Mouse (Mus musculus): ENCODE data around the gene Hunk. TPM values are rescaled to one million over a fixed set of nuclear protein-coding genes. Genes with fewer than 3 reads are reported as not detected.
A peak's percentile ranks its signal among the peaks of the same experiment; 100 is the strongest.

The Hunk gene
- polyA plus RNA-seq, 1 experiment from 2014 or later, result 21.2 TPM

DNA sequence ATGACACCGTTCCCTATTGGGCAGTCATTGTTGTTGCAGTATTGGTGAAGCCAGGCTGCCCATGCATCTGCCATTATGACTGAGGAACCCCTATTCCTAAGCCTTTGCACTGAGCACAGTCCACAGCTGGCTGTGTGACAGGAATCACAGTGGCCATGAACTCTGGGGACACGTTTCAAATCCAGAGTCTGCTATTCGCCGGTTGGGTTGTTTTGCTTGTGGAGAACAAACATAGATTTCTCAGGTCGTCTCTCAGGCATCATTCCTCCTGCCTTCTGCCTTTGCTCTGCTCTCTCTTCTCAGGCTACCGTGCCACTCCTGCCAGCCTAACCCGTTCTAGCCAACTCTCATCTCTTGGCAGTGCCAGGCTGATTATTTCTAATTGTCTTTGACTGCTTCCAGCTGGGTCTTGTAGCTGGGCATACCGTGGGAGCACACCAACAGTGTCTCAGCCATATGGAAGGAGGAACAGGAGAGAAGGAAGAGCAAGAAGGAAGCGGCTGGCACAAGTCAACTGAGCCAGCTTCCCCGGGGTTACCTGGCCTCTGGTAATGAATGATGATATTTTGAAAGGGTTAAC is 3.0 kb upstream of the Hunk start:
- H3K36me3 ChIP-seq (ENCODE audit: insufficient read depth), result no peaks in the 10 kb centered on the region
- no peak for DNase-seq
- no peak for TF ChIP-seq CTCF (IDR thresholded peaks at IDR 0.05; ENCODE audit: low read depth)
- no peak overlapping the region for H3K4me3 ChIP-seq (ENCODE audit: low read depth, low read length)
- H3K27ac ChIP-seq (ENCODE audit: low read depth), result no peak overlapping the region
- ATAC-seq (ENCODE audit: insufficient read depth), result no peak
- WGBS, result 60% methylated on average over 10 of the region's 10 CpGs
- no peaks in the 10 kb centered on the region for H3K27me3 ChIP-seq (ENCODE audit: insufficient read depth, low read length)
- peaks cover 19% of the 10 kb centered on the region; the same call in 1 of the 2 replicates for H3K4me1 ChIP-seq (ENCODE audit: insufficient read depth)
- no peaks in the 10 kb centered on the region for H3K9me3 ChIP-seq (ENCODE audit: low read depth, low read length)
- no peak overlapping the region for H3K9ac ChIP-seq
- no peak overlapping the region for H3K4me2 ChIP-seq

DNA sequence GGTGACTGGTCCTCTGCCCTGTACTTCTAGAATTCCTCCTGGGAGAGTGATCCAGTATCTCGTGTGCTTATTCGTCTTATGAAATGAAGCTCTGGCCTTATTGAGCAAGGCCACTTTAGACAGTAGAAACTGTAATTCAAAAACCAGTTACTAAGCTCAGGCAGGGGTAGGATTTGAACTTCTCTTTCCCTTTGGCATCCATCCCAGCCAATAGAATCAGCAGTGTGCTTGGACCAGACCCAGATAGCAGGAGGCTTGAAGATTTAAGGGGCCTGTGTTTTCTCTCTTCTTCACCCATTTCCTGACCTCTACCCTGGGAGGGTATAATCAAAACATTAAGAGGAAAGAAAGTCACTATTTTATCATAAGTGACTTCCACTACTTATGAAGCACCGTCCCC is 1.8 kb upstream of the Hunk start:
- Histone ChIP-seq H3K4me3 (ENCODE audit: low read depth, low read length) (no peak overlapping the region), H3K9me3 (ENCODE audit: low read depth, low read length) (no peaks in the 10 kb centered on the region), H3K4me1 (ENCODE audit: insufficient read depth) (peaks cover 19% of the 10 kb centered on the region; the same call in 1 of the 2 replicates), H3K4me2 (no peak overlapping the region), H3K27ac (ENCODE audit: low read depth) (no peak overlapping the region; the same call in 1 of the 2 replicates), H3K36me3 (ENCODE audit: insufficient read depth) (no peaks in the 10 kb centered on the region), H3K27me3 (ENCODE audit: insufficient read depth, low read length) (no peaks in the 10 kb centered on the region), H3K9ac (no peak overlapping the region)
- TF ChIP-seq CTCF (IDR thresholded peaks at IDR 0.05; ENCODE audit: low read depth), result no peak
- peak; percentile 86 for DNase-seq
- WGBS, result 47% methylated on average over 3 of the region's 3 CpGs
- no peak for ATAC-seq (ENCODE audit: insufficient read depth)

GRCm38 (mm10) chr16:90384846-90385245 is 967 bp upstream of the Hunk start:
- H3K4me3 ChIP-seq (ENCODE audit: low read depth, low read length), result peak overlapping the region; percentile 88
- DNase-seq (peak; percentile 54), ATAC-seq (ENCODE audit: insufficient read depth) (no peak)
- H3K9me3 ChIP-seq (ENCODE audit: low read depth, low read length), result no peaks in the 10 kb centered on the region
- TF ChIP-seq CTCF (IDR thresholded peaks at IDR 0.05; ENCODE audit: low read depth), result no peak
- H3K27me3 ChIP-seq (ENCODE audit: insufficient read depth, low read length), result no peaks in the 10 kb centered on the region
- 0 out of 2 replicates have a peak, but pooled peaks cover under 1% of the 10 kb centered on the region for H3K36me3 ChIP-seq (ENCODE audit: insufficient read depth)
- H3K9ac ChIP-seq, result peak overlapping the region; percentile 91
- WGBS, result 3% methylated on average over 12 of the region's 12 CpGs
- peak overlapping the region; percentile 91 for H3K4me2 ChIP-seq
- H3K27ac ChIP-seq (ENCODE audit: low read depth), result peak overlapping the region; percentile 99; the same call in 1 of the 2 replicates
- H3K4me1 ChIP-seq (ENCODE audit: insufficient read depth), result peaks cover 21% of the 10 kb centered on the region; the same call in 1 of the 2 replicates

- Histone ChIP-seq H3K4me2 (peak overlapping the region; percentile 91), H3K4me1 (ENCODE audit: insufficient read depth) (peaks cover 21% of the 10 kb centered on the region; the same call in 1 of the 2 replicates), H3K36me3 (ENCODE audit: insufficient read depth) (peaks cover 4% of the 10 kb centered on the region; the same call in 1 of the 2 replicates), H3K27me3 (ENCODE audit: insufficient read depth, low read length) (no peaks in the 10 kb centered on the region), H3K9ac (peak overlapping the region; percentile 91), H3K27ac (ENCODE audit: low read depth) (peak overlapping the region; percentile 99), H3K9me3 (ENCODE audit: low read depth, low read length) (no peaks in the 10 kb centered on the region), H3K4me3 (ENCODE audit: low read depth, low read length) (peak overlapping the region; percentile 88)
- under 1% methylated on average over 16 of the region's 16 CpGs for WGBS
- DNase-seq (peak; percentile 57), ATAC-seq (ENCODE audit: insufficient read depth) (no peak)
- no peak for TF ChIP-seq CTCF (IDR thresholded peaks at IDR 0.05; ENCODE audit: low read depth)
These were observed 506 bp upstream of the Hunk start for GRCm38 (mm10) chr16:90385326-90385687.

DNA sequence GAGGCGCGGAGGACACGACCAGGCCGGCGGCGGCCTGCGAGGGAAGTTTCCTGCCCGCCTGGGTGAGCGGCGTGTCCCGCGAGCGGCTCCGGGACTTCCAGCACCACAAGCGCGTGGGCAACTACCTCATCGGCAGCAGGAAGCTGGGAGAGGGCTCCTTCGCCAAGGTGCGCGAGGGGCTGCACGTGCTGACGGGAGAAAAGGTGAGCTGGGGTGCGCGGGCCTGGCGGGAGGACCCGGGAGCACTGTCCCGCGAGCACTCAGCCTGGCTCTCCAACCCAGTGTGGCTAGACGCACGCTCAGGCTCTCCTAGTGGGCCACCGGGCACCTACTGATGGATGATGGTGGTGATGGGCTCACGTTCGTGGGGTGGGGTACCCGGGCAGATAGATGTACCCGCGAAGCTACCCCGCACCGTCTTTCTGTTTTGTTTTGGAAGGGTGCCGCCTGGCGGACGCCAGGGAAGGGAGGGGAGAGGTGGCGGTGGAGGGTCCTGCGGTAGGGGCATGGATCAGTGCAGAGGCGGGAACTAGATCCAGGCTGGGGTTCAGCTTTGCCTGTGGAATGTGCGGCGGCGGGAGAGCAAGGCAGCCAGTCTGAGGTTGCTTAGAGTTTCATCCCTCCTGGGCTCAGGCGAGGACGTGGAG is 824 bp downstream of the Hunk start:
- Histone ChIP-seq H3K4me1 (ENCODE audit: insufficient read depth) (peaks cover 21% of the 10 kb centered on the region; the same call in 1 of the 2 replicates), H3K9ac (peak overlapping the region; percentile 91), H3K4me2 (peak overlapping the region; percentile 91), H3K4me3 (ENCODE audit: low read depth, low read length) (peak overlapping the region; percentile 88), H3K27me3 (ENCODE audit: insufficient read depth, low read length) (no peaks in the 10 kb centered on the region), H3K9me3 (ENCODE audit: low read depth, low read length) (no peaks in the 10 kb centered on the region), H3K27ac (ENCODE audit: low read depth) (peak overlapping the region; percentile 99), H3K36me3 (ENCODE audit: insufficient read depth) (peaks cover 14% of the 10 kb centered on the region)
- DNase-seq (peak; percentile 80), ATAC-seq (ENCODE audit: insufficient read depth) (peak; percentile 57)
- TF ChIP-seq CTCF (IDR thresholded peaks at IDR 0.05; ENCODE audit: low read depth), result peak; percentile 72
- under 1% methylated on average over 49 of the region's 49 CpGs for WGBS

- peak overlapping the region; percentile 99 for H3K27ac ChIP-seq (ENCODE audit: low read depth)
- H3K4me1 ChIP-seq (ENCODE audit: insufficient read depth), result peaks cover 21% of the 10 kb centered on the region; the same call in 1 of the 2 replicates
- peak; percentile 64 for DNase-seq
- no peaks in the 10 kb centered on the region for H3K9me3 ChIP-seq (ENCODE audit: low read depth, low read length)
- H3K4me3 ChIP-seq (ENCODE audit: low read depth, low read length), result peak overlapping the region; percentile 88
- peak overlapping the region; percentile 91 for H3K4me2 ChIP-seq
- no peak; the same call in 1 of the 2 replicates for ATAC-seq (ENCODE audit: insufficient read depth)
- H3K36me3 ChIP-seq (ENCODE audit: insufficient read depth), result peaks cover 19% of the 10 kb centered on the region
- H3K9ac ChIP-seq, result peak overlapping the region; percentile 91
- WGBS, result 4% methylated on average over 12 of the region's 12 CpGs
- TF ChIP-seq CTCF (IDR thresholded peaks at IDR 0.05; ENCODE audit: low read depth), result no peak
- H3K27me3 ChIP-seq (ENCODE audit: insufficient read depth, low read length), result no peaks in the 10 kb centered on the region
These were observed 1.4 kb downstream of the Hunk start for GRCm38 (mm10) chr16:90387161-90387671.

- ATAC-seq (ENCODE audit: insufficient read depth), result no peak
- Histone ChIP-seq H3K27me3 (ENCODE audit: insufficient read depth, low read length) (no peaks in the 10 kb centered on the region), H3K27ac (ENCODE audit: low read depth) (no peak overlapping the region), H3K9me3 (ENCODE audit: low read depth, low read length) (no peaks in the 10 kb centered on the region), H3K9ac (peak overlapping the region; percentile 91; the same call in 1 of the 2 replicates), H3K36me3 (ENCODE audit: insufficient read depth) (peaks cover 22% of the 10 kb centered on the region), H3K4me2 (peak overlapping the region; percentile 91), H3K4me1 (ENCODE audit: insufficient read depth) (peaks cover 16% of the 10 kb centered on the region; the same call in 1 of the 2 replicates), H3K4me3 (ENCODE audit: low read depth, low read length) (peak overlapping the region; percentile 88)
- 32% methylated on average over 4 of the region's 4 CpGs for WGBS
- peak; percentile 43 for DNase-seq
- TF ChIP-seq CTCF (IDR thresholded peaks at IDR 0.05; ENCODE audit: low read depth), result no peak
These were observed 2.1 kb downstream of the Hunk start for GRCm38 (mm10) chr16:90387961-90388360.
